Mouse (Mus musculus) kidney, adult 2 months (tissue): ENCODE measurements around the gene Zkscan16.

ENCODE experiments used
- CTCF ChIP-seq: fragments of 200-500 bp; conservative IDR thresholded peaks from 2 replicates; pipeline ENCODE4 v1.5.1; 2011; ENCODE audit warnings: low read depth, mild to moderate bottlenecking, control low read depth, low read length, moderate library complexity, mixed read lengths; ENCODE audit not compliant: insufficient read depth, insufficient read length
- POLR2A ChIP-seq: fragments of 200-500 bp; IDR thresholded peaks from one replicate; pipeline ENCODE4 v1.6.1; 2011; ENCODE audit warnings: low read depth, low read length, control low read depth

DNA sequence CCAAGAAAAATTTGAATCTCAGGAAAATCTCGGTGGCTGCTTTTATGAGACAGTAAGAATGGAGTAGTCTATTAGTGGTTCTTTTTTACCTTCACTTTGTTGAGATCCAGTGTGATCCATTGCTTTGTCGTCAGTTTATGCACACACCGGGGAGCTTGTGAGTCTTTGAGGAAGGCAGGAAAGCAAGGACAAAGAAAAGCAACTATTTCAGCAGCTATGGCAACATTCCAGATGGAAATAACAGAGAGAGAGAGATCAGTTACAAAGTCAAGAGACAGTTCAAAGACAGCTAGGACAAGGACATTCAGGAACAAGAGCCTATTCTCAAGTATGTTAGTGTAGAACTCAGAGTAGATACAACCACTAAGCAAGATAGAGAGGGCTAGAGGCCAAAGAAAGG, 7.6 kb upstream of the Zkscan16 start:
- TF ChIP-seq CTCF (no peak), POLR2A (no peak)
